Mouse (Mus musculus): Measurements from ENCODE around the gene Zfp995. TPM values are rescaled to one million over a fixed set of nuclear protein-coding genes. Genes with fewer than 3 reads are reported as not detected.
"Not testable (repeated sequence)": the region's sequence is repeated elsewhere in the genome, so short reads cannot be mapped to it uniquely, and the experiment has no call there.

The Zfp995 gene
- 6.3 and 6.9 TPM in 2 replicates for polyA plus RNA-seq (2015; fragmentation: Nextera tagmentation; extraction: Ambion mirVana)

GRCm38 (mm10) chr17:21909456-21910052, at the start of gene Zfp995:
Gene Zfp995, minus strand, starts transcription at chr17:21909926.
- H3K4me3 ChIP-seq = peak within 1 kb of the TSS; percentile 66
- not testable (repeated sequence) for H3K9me3 ChIP-seq, H3K27ac ChIP-seq, H3K4me1 ChIP-seq, H3K36me3 ChIP-seq, H3K27me3 ChIP-seq
- H3K4me2 ChIP-seq = peak within 1 kb of the TSS; percentile 61
- peak within 1 kb of the TSS; percentile 61 for H3K9ac ChIP-seq
- WGBS = under 1% methylated on average over 24 of the region's 24 CpGs
- peak; percentile 90 for ATAC-seq (ENCODE audit: insufficient number of reproducible peaks, low FRiP score, low TSS enrichment, low read depth)

- Histone ChIP-seq H3K9me3 (no peaks in the 10 kb centered on the region), H3K36me3 (no peaks in the 10 kb centered on the region), H3K27ac (no peak overlapping the region), H3K4me3 (peak overlapping the region; percentile 66), H3K9ac (peak overlapping the region; percentile 61), H3K4me1 (no peaks in the 10 kb centered on the region), H3K4me2 (peak overlapping the region; percentile 61), H3K27me3 (no peaks in the 10 kb centered on the region)
- ATAC-seq (ENCODE audit: insufficient number of reproducible peaks, low FRiP score, low TSS enrichment, low read depth) = peak; percentile 52; the same call in 1 of the 2 replicates
- 5% methylated on average over 3 of the region's 3 CpGs for WGBS
Measured at GRCm38 (mm10) chr17:21909039-21909438, 687 bp downstream of the Zfp995 start.

GRCm38 (mm10) chr17:21871256-21871655, 38.5 kb downstream of the Zfp995 start:
- Histone ChIP-seq H3K9ac (no peak overlapping the region), H3K4me1 (no peaks in the 10 kb centered on the region), H3K4me3 (no peak overlapping the region), H3K36me3 (no peaks in the 10 kb centered on the region), H3K4me2 (no peak overlapping the region), H3K27me3 (no peaks in the 10 kb centered on the region), H3K27ac (no peak overlapping the region), H3K9me3 (no peaks in the 10 kb centered on the region)
- 61% methylated on average over 1 of the region's 1 CpGs for WGBS
- ATAC-seq (ENCODE audit: insufficient number of reproducible peaks, low FRiP score, low TSS enrichment, low read depth) = no peak

- not testable (repeated sequence) for H3K4me3 ChIP-seq; H3K36me3 ChIP-seq; H3K4me2 ChIP-seq; ATAC-seq (ENCODE audit: insufficient number of reproducible peaks, low FRiP score, low TSS enrichment, low read depth); H3K9me3 ChIP-seq; H3K9ac ChIP-seq; H3K4me1 ChIP-seq; H3K27me3 ChIP-seq
- 0 out of 2 replicates have a peak overlapping the region, but pooled peaks have one; percentile 70 for H3K27ac ChIP-seq
- 95% methylated on average over 8 of the region's 8 CpGs for WGBS
Measured at GRCm38 (mm10) chr17:21846322-21846582, 63.5 kb downstream of the Zfp995 start.

- Histone ChIP-seq H3K4me3 (peak within 1 kb of the TSS; percentile 55), H3K4me1 (peaks cover 9% of the 10 kb centered on the region; the same call in 1 of the 2 replicates), H3K36me3 (no peaks in the 10 kb centered on the region), H3K27me3 (no peaks in the 10 kb centered on the region), H3K9me3 (no peaks in the 10 kb centered on the region), H3K9ac (peak within 1 kb of the TSS; percentile 47), H3K4me2 (peak within 1 kb of the TSS; percentile 49), H3K27ac (peak within 1 kb of the TSS; percentile 70)
- 2% methylated on average over 22 of the region's 22 CpGs for WGBS
- peak; percentile 95 for ATAC-seq (ENCODE audit: insufficient number of reproducible peaks, low FRiP score, low TSS enrichment, low read depth)
Measured at GRCm38 (mm10) chr17:21845545-21846321, 64.0 kb downstream of the Zfp995 start, which contains the start of gene Zfp820. Gene Zfp820, minus strand, starts transcription at chr17:21845772.

GRCm38 (mm10) chr17:21838510-21838909, 71.2 kb downstream of the Zfp995 start:
- ATAC-seq (ENCODE audit: insufficient number of reproducible peaks, low FRiP score, low TSS enrichment, low read depth) = no peak
- Histone ChIP-seq H3K4me1 (no peaks in the 10 kb centered on the region), H3K4me2 (no peak overlapping the region), H3K27me3 (no peaks in the 10 kb centered on the region), H3K4me3 (no peak overlapping the region), H3K27ac (no peak overlapping the region), H3K9ac (no peak overlapping the region), H3K9me3 (no peaks in the 10 kb centered on the region), H3K36me3 (peaks cover 6% of the 10 kb centered on the region)
- WGBS = 51% methylated on average over 2 of the region's 2 CpGs

Other genes with a start within 250 kb of the Zfp995 start
- 8.3 and 9.0 TPM in 2 replicates for gene Gm10226, start 218.1 kb downstream of the Zfp995 start, polyA plus RNA-seq (2015; fragmentation: Nextera tagmentation; extraction: Ambion mirVana)
- 9.9 and 11.5 TPM in 2 replicates for gene Zfp760, start 202.2 kb downstream of the Zfp995 start, polyA plus RNA-seq (2015; fragmentation: Nextera tagmentation; extraction: Ambion mirVana)
- 7.1 and 7.5 TPM in 2 replicates for gene Zfp229, start 179.1 kb downstream of the Zfp995 start, polyA plus RNA-seq (2015; fragmentation: Nextera tagmentation; extraction: Ambion mirVana)
- gene Zfp820, start 64.2 kb downstream of the Zfp995 start, polyA plus RNA-seq (2015; fragmentation: Nextera tagmentation; extraction: Ambion mirVana) = 6.5 and 7.2 TPM in 2 replicates
- gene Zfp942, start 52.5 kb upstream of the Zfp995 start, polyA plus RNA-seq (2015; fragmentation: Nextera tagmentation; extraction: Ambion mirVana) = 19.7 and 19.8 TPM in 2 replicates
- 17.2 and 18.5 TPM in 2 replicates for gene Zfp943, start 52.6 kb upstream of the Zfp995 start, polyA plus RNA-seq (2015; fragmentation: Nextera tagmentation; extraction: Ambion mirVana)

All from limb, embryonic 15.5 days (tissue).